Mouse (Mus musculus) lung, postnatal 0 days (tissue): ENCODE data around the gene Aldh2. TPM values are rescaled to one million over a fixed set of nuclear protein-coding genes. Genes with fewer than 3 reads are reported as not detected.

Experiments
- ATAC-seq: fragments of 200-750 bp; cut with Nextera tagmentation; 2 replicates; pipeline ENCODE4 v1.8.0; 2017; ENCODE audit warnings: moderate library complexity
- DNase-seq: peaks from one replicate; pipeline ENCODE4 v3.0.0-alpha.2; 2016; ENCODE audit warnings: low spot score
- H3K27ac ChIP-seq: fragments of 300-500 bp; sonication (generic); 2 replicates; pipeline ENCODE4 v1.5.1; 2014; ENCODE audit warnings: antibody characterized with exemption, mild to moderate bottlenecking, low read length, mixed read lengths
- H3K27me3 ChIP-seq: fragments of 300-500 bp; sonication (generic); replicated peaks from 2 replicates; pipeline ENCODE4 v1.6.1; 2014; ENCODE audit warnings: low read length, mixed read lengths; ENCODE audit not compliant: insufficient read depth
- H3K36me3 ChIP-seq: fragments of 300-500 bp; sonication (generic); 2 replicates; pipeline ENCODE4 v1.6.1; 2014; ENCODE audit warnings: low read length, mixed read lengths; ENCODE audit not compliant: insufficient read depth
- H3K4me1 ChIP-seq: fragments of 300-500 bp; sonication (generic); 2 replicates; pipeline ENCODE4 v1.6.1; 2014; ENCODE audit warnings: antibody characterized with exemption, low read depth, low read length, mixed read lengths; ENCODE audit not compliant: insufficient read depth
- H3K4me2 ChIP-seq: fragments of 300-500 bp; sonication (generic); replicated peaks from 2 replicates; pipeline ENCODE4 v1.6.1; 2014; ENCODE audit warnings: low read depth, mild to moderate bottlenecking, low read length, moderate library complexity, mixed read lengths
- H3K4me3 ChIP-seq: fragments of 300-500 bp; sonication (generic); 2 replicates; pipeline ENCODE4 v1.5.1; 2014; ENCODE audit warnings: low read depth, low read length
- H3K9ac ChIP-seq: fragments of 300-500 bp; sonication (generic); replicated peaks from 2 replicates; pipeline ENCODE4 v1.6.1; 2014; ENCODE audit warnings: low read depth, mild to moderate bottlenecking
- H3K9me3 ChIP-seq: fragments of 300-500 bp; sonication (generic); 2 replicates; pipeline ENCODE4 v1.6.1; 2016; ENCODE audit warnings: low read length, mixed read lengths
- CTCF ChIP-seq: IDR thresholded peaks from 2 replicates; pipeline ENCODE4 v1.5.1; 2016; ENCODE audit warnings: antibody characterized with exemption, mild to moderate bottlenecking
- EP300 ChIP-seq: IDR thresholded peaks from 2 replicates; pipeline ENCODE4 v1.6.1; 2016; ENCODE audit warnings: antibody characterized with exemption, mild to moderate bottlenecking, control low read depth
- WGBS: fragments of 180-500 bp; shearing (Covaris S2); extraction: QIAGEN DNeasy Blood & Tissue Kit; methylation state at CpG from one replicate; pipeline ENCODE4 v1.1.7; 2014; 5-methylcytosine and 5-hydroxymethylcytosine counted together
- polyA plus RNA-seq: library from polyadenylated mRNA; unstranded; fragments of >200 nt; fragmentation: Nextera tagmentation; extraction: Ambion mirVana; gene quantifications from 2 replicates; pipeline ENCODE4 v1.2.1, GENCODE M21; 2015

The Aldh2 gene
- polyA plus RNA-seq, 1 experiment from 2014 or later: 580 TPM

DNA sequence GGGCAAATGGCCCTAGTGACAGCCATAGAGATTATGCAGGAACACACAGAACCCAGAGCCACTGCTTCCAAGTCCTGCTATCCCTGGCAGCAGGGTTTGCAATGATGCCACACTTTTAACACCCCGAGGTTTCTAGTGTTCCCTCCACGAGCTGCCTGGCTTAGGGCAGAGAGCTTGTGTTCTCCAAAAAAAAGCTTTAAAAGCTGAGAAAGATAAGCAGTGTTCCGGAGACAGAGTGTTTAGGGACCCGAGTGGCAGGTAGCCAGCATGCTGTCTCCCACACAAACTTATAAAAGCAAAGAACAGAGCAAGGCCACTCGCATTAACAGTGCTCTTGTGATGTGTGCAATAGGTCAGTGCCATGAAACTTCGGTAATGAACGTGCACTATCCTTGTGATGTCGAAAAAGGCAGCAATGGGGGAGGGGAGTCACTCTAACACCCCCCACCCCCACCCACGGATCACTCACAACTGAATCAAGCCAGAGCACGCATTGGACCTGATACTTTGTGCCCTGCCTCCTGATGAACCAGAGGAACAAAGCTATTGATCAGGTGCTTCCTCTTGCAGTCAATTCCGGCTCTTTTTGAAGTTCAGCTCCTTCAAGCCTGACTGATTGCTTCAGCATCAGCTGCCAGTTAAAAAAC lies 2.1 kb downstream of the Aldh2 start:
- ATAC-seq (no peak), DNase-seq (peak; percentile 53)
- Histone ChIP-seq H3K9me3 (no peaks in the 10 kb centered on the region), H3K9ac (peak overlapping the region; percentile 34; the same call in 1 of the 2 replicates), H3K27ac (peak overlapping the region; percentile 34), H3K4me1 (peaks cover 19% of the 10 kb centered on the region; the same call in 1 of the 2 replicates), H3K27me3 (no peaks in the 10 kb centered on the region), H3K4me3 (peak overlapping the region; percentile 74; the same call in 1 of the 2 replicates), H3K36me3 (no peaks in the 10 kb centered on the region), H3K4me2 (peak overlapping the region; percentile 85)
- no peak for TF ChIP-seq CTCF
- TF ChIP-seq EP300: peak; percentile 34; the same call in 1 of the 2 replicates
- 41% methylated on average over 11 of the region's 11 CpGs for WGBS

DNA sequence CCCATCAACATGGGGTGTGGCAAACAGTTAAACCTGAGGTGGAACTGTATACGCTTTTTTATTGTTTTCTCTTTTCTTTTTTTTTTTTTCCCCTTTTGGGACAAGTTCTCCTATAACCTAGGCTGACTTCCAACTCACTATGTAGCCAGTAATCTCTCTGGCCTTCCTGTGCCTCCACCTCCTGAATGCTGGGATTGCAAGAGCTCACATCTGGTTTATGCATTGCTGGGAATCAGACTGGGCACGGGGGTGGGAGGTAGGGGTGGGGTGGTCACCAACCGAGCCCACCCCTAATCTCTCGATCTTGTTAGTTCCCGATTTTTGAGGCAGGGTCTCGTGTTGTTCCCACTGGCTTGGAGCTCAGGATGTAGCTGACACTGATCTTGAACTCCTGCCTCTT lies 3.7 kb downstream of the Aldh2 start:
- DNase-seq (no peak), ATAC-seq (no peak)
- Histone ChIP-seq H3K27me3 (no peaks in the 10 kb centered on the region), H3K9ac (no peak overlapping the region), H3K4me1 (peaks cover 28% of the 10 kb centered on the region; the same call in 1 of the 2 replicates), H3K36me3 (no peaks in the 10 kb centered on the region), H3K4me3 (no peak overlapping the region), H3K27ac (no peak overlapping the region), H3K9me3 (no peaks in the 10 kb centered on the region), H3K4me2 (no peak overlapping the region)
- no peak for TF ChIP-seq EP300
- 82% methylated on average over 6 of the region's 6 CpGs for WGBS

DNA sequence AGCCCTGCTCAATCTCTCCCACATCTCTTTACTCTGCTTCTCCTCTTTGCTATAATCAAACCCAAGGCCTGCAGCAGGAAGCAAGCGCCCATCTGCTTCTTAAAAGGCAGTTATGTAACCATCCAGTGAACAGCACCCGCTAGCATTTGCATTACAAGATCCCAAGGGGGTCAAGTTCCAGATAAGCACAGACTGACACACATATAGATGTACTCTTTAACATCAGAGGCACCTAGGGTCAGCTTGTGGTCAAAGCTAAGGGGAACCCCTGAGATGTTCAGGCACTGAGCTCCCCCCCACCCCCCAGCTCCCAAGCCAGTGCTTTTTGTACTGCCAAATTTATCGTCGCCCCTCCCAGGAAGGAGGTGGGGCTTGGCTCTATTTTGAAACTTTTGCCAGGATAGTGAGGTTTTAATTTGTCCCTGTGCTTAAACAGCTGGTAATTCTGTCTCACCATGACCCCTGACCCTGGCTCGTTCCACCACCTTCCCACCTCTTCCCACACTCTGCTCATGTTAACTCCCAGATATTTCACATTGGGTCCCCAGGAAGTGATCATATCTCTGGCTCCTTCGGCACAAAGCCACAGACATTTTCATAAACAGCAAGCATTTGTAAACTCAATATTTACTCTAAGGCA lies 7.1 kb downstream of the Aldh2 start:
- Histone ChIP-seq H3K36me3 (no peaks in the 10 kb centered on the region), H3K27ac (peak overlapping the region; percentile 78), H3K9me3 (no peaks in the 10 kb centered on the region), H3K4me1 (peaks cover 27% of the 10 kb centered on the region; the same call in 1 of the 2 replicates), H3K9ac (no peak overlapping the region), H3K27me3 (no peaks in the 10 kb centered on the region), H3K4me3 (no peak overlapping the region), H3K4me2 (0 out of 2 replicates have a peak overlapping the region, but pooled peaks have one; percentile 3)
- 20% methylated on average over 6 of the region's 6 CpGs for WGBS
- DNase-seq: peak; percentile 95
- TF ChIP-seq CTCF (no peak), EP300 (peak; percentile 99)
- ATAC-seq: peak; percentile 74

DNA sequence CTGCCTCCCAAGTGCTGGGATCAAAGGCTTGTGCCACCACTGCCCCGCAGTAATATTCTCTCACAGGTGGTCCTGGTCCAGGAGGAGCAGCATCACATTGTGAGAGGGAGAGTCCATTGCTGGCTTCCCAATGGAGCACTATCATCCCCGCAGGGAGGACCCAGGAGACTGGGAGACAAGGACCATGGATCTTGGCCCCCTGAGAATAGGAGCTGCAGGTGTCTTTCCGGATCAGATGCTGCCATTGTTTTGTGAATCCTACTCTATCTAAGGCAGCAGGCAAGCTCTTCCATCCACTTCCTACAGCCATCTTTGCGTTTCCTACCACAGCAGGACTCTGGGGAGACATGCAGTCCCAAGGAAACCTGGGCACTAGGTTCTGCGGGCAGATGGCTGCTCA lies 7.9 kb downstream of the Aldh2 start:
- Histone ChIP-seq H3K27me3 (no peaks in the 10 kb centered on the region), H3K4me1 (peaks cover 27% of the 10 kb centered on the region; the same call in 1 of the 2 replicates), H3K27ac (peak overlapping the region; percentile 78; the same call in 1 of the 2 replicates), H3K4me3 (no peak overlapping the region), H3K36me3 (no peaks in the 10 kb centered on the region), H3K9me3 (no peaks in the 10 kb centered on the region), H3K9ac (no peak overlapping the region), H3K4me2 (no peak overlapping the region)
- DNase-seq (no peak), ATAC-seq (no peak)
- WGBS: 85% methylated on average over 5 of the region's 5 CpGs
- TF ChIP-seq CTCF (no peak), EP300 (no peak)

DNA sequence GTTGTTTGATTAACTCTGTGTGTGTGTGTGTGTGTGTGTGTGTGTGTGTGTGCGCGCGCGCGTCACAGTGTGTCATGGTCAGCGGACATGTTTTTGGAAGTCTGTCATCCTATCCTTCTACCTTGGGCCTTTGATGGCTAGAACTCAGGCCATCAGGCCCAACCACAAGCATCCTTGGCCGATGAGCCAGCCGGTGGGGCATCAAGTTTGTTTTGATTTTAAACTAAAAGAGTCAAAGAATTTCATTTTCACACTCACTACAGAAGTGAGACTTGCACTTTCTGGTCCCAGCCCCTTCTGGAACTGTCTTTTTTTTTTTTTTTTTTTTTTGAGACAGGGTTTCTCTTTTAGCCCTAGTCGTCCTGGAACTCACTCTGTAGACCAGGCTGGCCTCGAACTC lies 8.6 kb downstream of the Aldh2 start:
- H3K9me3 ChIP-seq: no peaks in the 10 kb centered on the region
- peaks cover 5% of the 10 kb centered on the region; the same call in 1 of the 2 replicates for H3K36me3 ChIP-seq
- H3K4me3 ChIP-seq: no peak overlapping the region
- no peak for ATAC-seq
- no peak overlapping the region for H3K9ac ChIP-seq
- DNase-seq: no peak
- H3K27me3 ChIP-seq: no peaks in the 10 kb centered on the region
- no peak for TF ChIP-seq EP300
- no peak for TF ChIP-seq CTCF
- H3K4me2 ChIP-seq: no peak overlapping the region
- peaks cover 27% of the 10 kb centered on the region; the same call in 1 of the 2 replicates for H3K4me1 ChIP-seq
- WGBS: 89% methylated on average over 10 of the region's 10 CpGs
- H3K27ac ChIP-seq: peak overlapping the region; percentile 83; the same call in 1 of the 2 replicates

DNA sequence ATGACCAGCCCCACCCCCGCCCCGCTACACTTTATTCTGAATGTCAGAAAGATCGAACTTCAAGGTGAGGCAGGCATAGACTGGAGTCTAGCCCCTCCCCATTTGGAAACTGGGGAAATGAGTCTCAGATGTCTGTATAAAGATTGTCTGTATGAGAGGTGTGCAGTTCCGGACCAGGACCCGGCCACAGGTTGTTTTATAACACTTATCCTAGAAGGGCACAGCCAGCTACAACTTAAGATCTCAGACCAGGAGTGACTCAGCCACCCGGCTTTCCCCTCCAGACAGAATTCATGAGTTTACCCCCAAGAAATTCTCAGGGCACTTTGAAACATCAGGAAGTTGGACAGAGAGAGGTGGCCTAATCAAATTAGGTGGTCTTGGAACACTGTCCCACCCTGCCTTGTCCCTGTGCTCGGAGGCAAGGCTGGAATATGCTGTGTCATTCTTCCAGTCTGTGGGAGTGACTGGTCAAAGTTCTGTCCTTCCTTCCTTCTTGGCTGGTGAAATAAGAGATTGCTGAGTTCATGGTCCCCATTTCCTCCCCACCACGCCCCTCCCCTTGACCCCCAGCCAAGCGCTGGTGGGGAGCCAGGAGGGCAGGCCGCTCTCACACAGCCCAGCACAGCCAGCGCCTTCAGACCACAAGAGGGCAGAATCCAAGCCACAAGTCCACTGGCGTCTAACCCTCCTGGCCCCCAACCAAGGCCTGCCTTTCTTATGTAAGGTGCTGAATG lies 9.7 kb downstream of the Aldh2 start:
- Histone ChIP-seq H3K4me2 (peak overlapping the region; percentile 34), H3K4me1 (peaks cover 27% of the 10 kb centered on the region; the same call in 1 of the 2 replicates)
- TF ChIP-seq CTCF: peak; percentile 93
- peak; percentile 89 for TF ChIP-seq EP300

More for the DNA sequence above, 9.7 kb downstream of the Aldh2 start:
- H3K27me3 ChIP-seq: no peaks in the 10 kb centered on the region
- H3K9ac ChIP-seq: no peak overlapping the region
- peak overlapping the region; percentile 83 for H3K27ac ChIP-seq
- H3K4me3 ChIP-seq: no peak overlapping the region
- H3K9me3 ChIP-seq: no peaks in the 10 kb centered on the region
- ATAC-seq: peak; percentile 92
- H3K36me3 ChIP-seq: peaks cover 14% of the 10 kb centered on the region
- DNase-seq: peak; percentile 96
- 34% methylated on average over 12 of the region's 12 CpGs for WGBS
